Mouse (Mus musculus): ENCODE data around the gene Osm. TPM values are rescaled to one million over a fixed set of nuclear protein-coding genes. Genes with fewer than 3 reads are reported as not detected.

Gene Osm
- 75.5 to 155 TPM (median 106 TPM) in 3 replicates for total RNA-seq (2017)

DNA sequence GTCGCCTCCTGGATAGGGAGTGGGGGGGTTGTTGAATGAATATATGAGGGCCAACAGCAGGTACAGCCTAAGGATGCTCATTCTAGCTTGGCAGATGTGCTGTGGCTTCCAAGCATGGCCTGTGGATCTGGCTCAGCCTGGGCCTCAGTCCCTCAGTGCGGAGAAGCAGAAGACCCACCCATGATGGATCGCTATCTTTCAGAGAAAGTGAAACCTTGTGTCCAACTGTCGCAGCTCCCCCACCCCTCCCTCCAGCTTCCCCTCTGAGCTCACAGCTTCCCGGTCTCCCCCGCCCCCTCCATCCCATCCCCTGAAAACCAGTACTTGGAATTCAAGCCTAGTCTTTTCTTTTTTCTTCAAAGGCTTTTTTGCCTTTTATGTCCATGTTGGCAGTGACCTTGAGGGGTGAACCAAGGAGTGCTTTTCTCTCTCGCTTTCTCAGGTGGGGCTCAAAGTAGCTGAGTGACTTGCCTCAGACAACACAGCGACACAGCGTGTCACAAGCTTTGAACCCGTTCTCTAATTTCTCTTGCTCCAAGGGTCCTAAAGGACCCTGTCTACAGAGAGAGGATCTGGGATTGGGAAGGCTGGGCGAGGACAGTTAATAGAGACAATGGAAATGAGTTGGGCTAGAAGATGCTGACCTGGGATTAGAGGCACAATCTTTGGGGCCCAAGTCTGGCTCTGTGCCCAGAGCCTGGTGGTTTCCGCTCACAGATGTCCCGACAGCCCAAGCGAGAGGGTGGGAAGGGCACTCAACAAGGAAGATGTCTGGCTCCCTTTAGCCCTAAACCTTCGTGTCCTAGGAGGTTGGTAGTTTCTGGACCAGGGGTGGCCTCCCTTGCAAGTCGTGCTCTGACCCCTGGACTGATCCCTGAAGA is at the start of gene Osm:
Gene Osm (plus strand): TSS at position 756 of the 881 bp plus-strand sequence.
- peak; percentile 34 for ATAC-seq (replicated peaks; ENCODE audit: insufficient number of reproducible peaks, low FRiP score, low TSS enrichment, poor library complexity, severe bottlenecking)

DNA sequence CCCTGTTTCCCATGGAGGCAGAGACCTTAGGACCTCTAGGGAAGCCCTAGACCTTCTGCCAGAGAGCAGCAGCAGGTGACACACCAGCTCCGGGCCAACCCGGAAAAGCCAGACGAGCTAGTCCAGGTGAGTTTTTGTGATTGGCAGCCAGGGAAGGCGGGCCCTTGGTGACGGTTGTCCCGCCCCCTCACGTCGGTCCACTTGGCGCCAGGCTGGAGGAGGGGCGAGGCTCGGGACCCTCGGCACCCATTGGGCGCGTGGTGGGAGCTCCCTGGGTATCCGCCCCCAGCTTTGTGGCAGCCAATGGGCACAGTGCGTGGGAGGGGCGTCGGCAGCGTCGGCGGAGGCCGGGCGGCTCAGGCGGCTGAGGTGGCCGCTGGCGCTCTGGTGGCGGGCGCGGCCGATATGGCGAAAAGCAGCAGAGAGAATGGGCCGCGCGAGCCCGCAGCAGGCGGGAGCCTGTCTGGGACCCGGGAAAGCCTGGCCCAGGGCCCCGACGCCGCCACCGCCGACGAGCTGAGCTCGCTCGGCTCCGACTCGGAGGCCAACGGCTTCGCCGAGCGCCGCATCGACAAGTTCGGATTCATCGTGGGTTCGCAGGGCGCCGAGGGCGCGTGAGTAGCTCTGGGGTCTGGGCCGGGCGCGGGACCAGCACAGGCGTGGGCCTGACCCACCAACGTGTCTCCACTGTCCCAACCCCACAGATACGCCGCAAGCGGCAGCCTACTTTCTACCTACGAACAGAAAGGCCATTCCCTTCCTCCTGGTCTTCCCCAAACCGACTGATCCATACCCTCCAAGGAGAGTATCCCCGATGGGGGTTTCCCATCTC is 49.5 kb upstream of the Osm start, which contains the start of gene Tbc1d10a:
Gene Tbc1d10a (plus strand): TSS at position 304 of the 832 bp plus-strand sequence.
- peak; percentile 99 for ATAC-seq (replicated peaks; ENCODE audit: insufficient number of reproducible peaks, low FRiP score, low TSS enrichment, poor library complexity, severe bottlenecking)

DNA sequence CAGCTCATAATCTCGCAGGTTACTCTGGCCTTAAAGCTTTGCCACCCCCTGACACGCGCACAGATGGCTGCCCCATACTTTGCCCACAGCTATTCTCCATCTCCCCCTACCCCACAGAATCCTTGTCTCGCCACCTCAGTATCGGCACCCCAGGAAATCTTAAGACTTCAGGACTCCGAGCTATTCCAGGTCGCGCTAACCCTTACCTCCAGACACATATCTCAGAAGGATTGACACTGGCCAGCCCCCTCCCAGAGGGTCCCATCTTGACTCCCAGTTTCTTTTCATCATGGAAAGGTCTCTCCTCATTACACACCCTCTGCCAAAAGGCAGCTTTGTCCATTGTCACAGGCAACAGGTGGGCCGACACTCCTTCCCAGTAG is 48.9 kb upstream of the Osm start:
- ATAC-seq (replicated peaks; ENCODE audit: insufficient number of reproducible peaks, low FRiP score, low TSS enrichment, poor library complexity, severe bottlenecking), result no peak

DNA sequence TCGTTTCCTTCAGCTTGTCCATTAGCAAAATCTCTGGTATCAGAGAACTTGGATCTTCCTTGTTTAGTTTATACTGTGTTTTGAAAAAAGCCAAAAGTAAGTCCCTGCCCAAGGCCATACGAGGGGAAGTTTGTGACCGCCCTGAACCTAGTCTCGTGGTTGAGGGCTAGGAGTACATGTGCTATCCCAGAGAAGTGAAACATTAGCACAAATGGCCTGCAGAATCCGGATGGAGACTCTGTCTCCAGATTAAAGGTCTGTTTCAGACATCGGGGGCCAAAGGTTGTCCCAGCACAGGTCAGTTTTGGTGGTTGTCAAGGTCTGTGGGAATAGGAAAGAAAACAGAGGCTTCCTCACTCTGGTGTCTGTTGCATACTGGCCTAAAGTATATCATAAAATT is 47.0 kb upstream of the Osm start:
- ATAC-seq (replicated peaks; ENCODE audit: insufficient number of reproducible peaks, low FRiP score, low TSS enrichment, poor library complexity, severe bottlenecking), result no peak

DNA sequence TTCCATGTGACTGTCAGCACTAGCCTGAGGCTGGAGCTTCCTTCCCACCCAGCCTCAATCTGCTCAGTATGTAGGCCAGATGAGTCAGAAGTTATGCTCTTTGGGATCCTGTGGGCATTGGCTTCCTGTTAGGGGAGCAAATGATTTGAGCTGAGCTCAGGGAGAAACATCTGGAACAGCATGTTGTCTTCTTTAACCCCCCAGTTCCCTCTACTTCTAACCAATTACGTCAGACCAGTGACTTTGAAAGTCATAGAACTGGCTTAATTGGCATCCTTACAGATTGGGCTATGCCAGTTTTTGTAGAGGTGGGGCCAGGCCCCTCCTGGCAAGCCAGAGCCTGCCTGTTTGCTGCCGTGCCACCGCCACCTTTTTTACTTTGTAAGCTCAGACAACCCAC is 45.5 kb upstream of the Osm start:
- ATAC-seq (replicated peaks; ENCODE audit: insufficient number of reproducible peaks, low FRiP score, low TSS enrichment, poor library complexity, severe bottlenecking), result no peak

DNA sequence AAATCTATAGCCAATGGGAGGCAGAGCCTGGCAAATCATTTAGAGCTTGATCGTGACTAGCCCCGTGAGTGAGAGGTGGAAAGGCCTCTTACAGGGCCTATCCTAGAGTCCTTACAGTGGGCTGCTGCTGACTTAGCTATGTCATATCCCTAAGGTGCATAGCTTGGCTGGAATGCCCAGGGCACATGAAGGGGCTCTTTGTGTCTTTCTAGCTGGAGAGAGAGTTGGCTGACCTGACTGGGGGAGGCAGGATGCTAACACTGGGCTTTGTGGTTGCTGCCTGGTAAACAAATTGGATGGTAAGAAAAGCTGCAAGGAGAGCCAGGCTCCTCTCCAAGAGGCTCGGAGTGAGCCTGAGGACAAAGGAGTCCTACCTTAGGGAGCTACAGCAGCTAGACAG is 43.5 kb upstream of the Osm start:
- no peak for ATAC-seq (replicated peaks; ENCODE audit: insufficient number of reproducible peaks, low FRiP score, low TSS enrichment, poor library complexity, severe bottlenecking)

DNA sequence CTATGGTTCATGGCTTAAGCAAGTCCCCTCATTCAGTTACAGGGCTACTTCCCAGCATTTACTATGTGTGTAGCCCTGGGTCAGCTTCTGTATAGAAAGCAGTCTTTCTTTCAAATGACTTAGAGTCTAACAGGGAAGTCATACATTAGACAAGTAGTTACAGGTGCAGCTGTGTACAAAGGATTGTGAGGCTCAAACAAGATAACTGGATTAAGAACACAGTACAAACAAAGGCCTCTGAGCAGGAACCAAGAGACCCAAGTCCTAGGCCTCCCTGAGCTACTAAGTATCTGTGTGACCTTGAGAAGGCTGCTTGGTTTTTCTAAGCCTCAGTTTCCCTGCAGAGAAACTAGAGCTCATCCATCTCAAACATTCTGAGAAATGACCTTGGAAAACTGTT is 42.8 kb upstream of the Osm start:
- ATAC-seq (replicated peaks; ENCODE audit: insufficient number of reproducible peaks, low FRiP score, low TSS enrichment, poor library complexity, severe bottlenecking), result no peak

DNA sequence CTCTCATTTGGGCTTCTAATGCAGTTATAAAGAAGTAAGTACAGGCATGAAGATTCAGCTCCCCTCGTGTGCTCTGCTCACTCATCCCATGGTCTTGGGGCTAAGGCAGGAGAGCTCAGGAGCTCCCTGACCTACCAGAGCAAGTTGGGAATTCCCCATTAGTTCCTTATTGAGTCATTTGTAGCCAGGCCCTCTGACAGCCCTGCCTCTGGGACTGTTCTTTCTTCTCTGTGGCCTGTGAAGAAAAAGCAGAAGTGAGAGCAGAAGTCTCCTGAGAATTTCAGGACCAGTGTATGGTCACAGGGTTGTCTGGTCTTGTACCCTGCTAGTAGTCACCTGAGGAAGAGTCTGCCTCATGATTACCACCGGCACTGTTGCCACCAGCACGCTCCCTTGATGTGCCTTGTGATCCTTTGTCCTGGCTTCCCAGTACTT is 40.6 kb upstream of the Osm start:
- ATAC-seq (replicated peaks; ENCODE audit: insufficient number of reproducible peaks, low FRiP score, low TSS enrichment, poor library complexity, severe bottlenecking), result peak; percentile 87

DNA sequence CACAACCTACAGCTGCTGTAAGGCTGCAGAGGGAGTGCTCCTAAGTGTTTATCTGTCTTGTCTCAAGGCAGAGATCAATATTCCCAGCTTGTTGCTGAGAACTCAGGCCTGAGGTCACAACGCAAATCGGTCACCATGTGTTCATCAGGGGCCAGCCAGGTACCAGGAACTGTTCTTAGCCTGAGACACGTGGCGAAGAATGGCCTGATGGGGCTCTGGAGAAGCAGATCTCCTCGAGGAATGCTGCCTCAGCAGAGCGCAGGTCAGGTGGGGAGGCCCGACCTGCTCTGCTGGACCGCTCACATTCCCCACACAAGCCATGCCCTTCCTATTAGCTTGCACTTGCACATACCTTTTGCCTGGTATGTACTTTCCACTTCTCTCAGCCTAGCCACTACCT is 39.6 kb upstream of the Osm start:
- no peak for ATAC-seq (replicated peaks; ENCODE audit: insufficient number of reproducible peaks, low FRiP score, low TSS enrichment, poor library complexity, severe bottlenecking)

DNA sequence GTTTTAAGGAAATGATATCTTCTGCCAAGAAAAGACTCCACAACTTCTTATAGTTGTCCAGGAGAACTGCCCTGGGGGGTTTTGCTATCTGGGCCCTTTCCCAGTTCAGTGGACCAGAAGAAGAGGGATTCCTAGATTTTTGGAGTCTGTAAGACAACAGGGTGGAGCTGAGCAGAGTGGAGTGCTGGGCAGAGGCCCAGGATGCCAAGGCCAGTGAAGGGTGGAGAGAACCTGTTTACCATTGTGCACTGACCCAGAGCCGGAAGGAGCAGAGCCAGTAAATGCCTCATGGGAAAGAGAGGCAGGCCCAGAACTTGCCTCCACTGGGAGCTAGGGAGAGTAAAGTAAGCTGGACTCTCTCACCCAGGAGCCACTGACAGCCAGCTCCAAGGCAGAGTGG is 38.5 kb upstream of the Osm start:
- ATAC-seq (replicated peaks; ENCODE audit: insufficient number of reproducible peaks, low FRiP score, low TSS enrichment, poor library complexity, severe bottlenecking), result no peak

DNA sequence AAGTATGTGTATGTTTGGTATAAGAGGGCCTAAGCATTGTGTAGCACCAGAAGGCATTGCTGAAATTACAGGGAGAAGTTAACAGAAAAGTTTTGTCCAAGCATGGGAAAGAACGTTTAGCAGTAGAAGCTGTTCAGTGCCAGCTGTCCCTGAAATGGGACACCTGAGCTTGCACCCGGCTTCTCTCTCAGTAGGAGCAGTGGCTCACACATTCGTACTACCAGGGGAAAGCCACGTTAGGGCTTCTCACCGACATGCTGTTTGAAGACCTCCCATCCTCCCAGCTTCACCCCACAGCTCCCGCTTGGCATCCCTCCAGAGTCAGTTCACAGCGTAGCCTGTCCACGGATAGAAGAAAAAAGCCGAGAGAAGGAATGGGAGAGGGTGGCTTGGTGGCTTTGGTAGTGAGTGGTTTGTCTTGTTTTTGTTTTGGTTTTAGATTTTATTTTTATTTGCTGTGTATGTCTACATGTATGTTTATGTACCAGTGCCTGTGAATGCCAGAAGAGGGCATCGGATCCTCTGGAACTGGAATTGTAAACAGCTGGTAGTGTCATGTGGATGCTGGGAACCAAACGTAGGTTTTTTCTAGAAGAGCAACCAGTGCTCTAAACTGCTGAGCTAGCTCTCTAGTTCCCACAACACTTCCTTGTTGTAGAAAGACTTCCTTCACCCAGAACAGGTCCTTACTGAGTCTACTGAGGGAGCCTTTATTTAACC is 34.1 kb upstream of the Osm start:
- ATAC-seq (replicated peaks; ENCODE audit: insufficient number of reproducible peaks, low FRiP score, low TSS enrichment, poor library complexity, severe bottlenecking), result no peak

DNA sequence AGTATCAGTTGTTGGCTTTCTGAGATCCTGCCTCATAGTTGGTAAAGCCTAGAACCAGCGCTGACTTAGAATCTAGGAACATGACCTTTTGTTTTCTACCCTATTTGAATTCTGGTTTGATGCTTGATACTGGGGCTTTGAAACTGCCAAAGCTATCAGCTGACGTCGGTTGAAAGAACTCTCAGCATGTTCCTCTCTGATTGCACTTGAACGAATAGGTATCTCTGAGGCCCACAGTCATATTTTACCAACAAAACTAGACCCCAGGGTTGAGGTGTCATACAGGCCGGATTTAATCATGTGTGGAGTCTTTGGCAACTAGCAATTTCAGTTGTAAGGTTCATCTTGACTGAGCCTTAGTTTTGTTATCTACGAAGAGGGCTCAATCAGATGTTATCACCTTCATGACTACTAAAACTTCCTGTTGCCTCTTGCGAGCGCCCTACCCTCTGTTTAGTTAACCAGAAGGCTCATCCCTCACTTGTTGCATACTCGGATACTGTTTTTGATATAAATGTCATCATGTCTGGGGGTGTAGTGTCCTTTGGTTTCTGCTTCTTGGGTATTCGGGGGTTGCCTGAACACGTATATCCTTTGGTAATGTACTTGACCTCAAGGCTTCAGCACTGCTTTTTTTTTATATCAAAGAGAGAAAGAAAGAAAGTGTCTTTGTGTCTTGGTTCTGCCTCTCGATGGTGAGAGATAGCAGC is 33.1 kb upstream of the Osm start:
- ATAC-seq (replicated peaks; ENCODE audit: insufficient number of reproducible peaks, low FRiP score, low TSS enrichment, poor library complexity, severe bottlenecking), result no peak

DNA sequence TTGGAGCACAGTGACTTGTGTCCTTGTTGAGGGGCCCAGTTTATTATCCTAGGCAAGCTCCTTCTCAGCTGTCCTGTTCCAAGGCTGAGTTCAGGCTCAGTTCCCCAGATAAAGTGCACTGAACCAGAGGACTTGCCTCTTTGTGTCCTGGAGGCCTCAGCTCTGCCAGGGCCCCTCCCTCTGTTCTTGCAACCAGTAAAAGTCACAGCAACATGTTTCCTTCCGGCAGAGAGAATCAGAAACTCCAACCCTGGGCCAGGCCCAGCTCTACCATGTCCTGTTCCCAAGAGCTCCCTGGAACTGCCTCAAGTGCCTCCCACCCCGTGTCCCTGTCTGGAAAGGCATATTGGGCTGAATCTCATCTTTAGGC is 32.5 kb upstream of the Osm start:
- no peak for ATAC-seq (replicated peaks; ENCODE audit: insufficient number of reproducible peaks, low FRiP score, low TSS enrichment, poor library complexity, severe bottlenecking)

DNA sequence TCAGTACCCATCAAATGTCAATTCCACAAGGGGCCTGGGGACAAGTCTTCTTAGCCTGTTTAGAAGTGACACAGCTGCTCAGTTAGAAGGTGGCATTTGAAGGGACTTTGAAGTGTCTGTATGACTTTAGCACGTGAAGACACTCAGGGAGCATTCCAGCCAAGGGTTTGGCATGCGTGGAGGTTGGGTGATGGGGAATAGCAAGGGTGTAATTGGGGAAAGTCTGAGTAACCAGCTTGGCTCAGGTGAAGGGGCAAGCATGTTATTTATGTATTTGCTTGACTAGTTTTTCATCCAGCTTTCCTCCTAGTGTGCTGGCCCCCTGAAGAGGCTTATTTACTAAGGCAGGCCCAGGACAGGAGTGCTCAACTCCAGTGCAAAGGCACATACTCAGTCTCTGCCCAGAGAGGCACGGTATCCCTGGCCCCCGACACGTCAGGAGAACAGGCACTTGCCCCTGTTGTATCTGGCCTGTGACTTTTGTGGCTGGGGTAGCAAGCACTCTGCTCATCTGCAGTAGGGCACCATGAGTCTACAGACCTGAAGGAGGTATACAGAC is 31.0 kb upstream of the Osm start:
- ATAC-seq (replicated peaks; ENCODE audit: insufficient number of reproducible peaks, low FRiP score, low TSS enrichment, poor library complexity, severe bottlenecking), result no peak

DNA sequence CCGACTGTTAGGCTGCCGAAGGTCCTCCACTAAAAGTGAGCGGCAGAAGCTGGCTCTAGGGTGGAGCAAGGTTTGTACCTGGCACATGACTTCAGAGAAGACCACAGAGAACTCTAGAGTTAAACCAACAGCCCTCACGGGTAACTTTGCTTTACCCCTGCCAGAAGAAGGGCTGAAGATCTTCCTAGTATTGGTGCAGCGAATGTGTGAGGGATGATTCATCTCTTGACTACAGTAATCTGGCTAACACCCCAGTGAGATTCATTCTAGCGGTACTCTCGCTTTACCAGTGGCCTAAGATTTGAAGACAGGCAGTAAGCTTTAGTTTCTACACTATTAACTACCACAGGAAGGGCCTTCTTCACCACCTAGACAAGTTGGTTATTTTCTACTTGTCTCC is 30.3 kb upstream of the Osm start:
- no peak for ATAC-seq (replicated peaks; ENCODE audit: insufficient number of reproducible peaks, low FRiP score, low TSS enrichment, poor library complexity, severe bottlenecking)

DNA sequence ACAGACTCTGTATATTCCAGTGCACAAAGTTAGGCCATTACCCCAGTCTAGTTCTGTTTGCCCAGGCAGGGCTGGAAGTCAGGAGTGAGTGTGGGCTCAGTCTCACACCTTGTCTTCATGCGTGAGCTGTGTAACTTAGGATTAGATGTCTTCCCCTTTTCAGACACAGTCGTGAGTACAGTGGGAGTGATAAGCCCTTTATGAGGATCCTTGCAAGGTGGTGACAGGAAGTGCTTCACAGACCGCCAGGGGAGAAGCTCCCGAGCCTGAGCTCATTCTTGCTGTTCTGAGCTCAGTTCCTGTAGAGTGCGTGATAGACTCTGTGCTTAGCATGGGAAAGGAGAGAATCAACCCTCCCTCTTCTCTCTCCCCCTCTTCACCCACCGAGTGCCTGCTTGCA is 29.7 kb upstream of the Osm start:
- ATAC-seq (replicated peaks; ENCODE audit: insufficient number of reproducible peaks, low FRiP score, low TSS enrichment, poor library complexity, severe bottlenecking), result no peak

DNA sequence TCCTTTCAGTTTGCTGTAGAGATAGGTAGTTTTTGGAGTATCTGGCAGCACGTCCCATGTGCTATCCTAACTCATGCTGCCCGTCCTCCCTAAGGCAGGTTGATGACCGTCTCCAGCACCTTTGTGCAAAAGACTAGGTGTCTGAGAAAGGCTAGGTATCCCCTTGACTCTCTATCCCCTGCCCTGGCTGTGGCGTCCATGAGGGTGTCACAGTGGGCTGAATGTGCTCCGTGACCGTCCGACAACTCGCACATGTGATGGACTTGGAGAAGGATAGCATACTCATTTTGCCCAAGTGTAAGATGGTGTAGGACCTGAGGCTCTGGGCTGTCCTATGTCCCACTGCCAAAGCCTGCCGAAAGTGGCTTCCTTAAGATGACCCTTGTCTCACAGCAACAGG is 28.6 kb upstream of the Osm start:
- no peak for ATAC-seq (replicated peaks; ENCODE audit: insufficient number of reproducible peaks, low FRiP score, low TSS enrichment, poor library complexity, severe bottlenecking)

DNA sequence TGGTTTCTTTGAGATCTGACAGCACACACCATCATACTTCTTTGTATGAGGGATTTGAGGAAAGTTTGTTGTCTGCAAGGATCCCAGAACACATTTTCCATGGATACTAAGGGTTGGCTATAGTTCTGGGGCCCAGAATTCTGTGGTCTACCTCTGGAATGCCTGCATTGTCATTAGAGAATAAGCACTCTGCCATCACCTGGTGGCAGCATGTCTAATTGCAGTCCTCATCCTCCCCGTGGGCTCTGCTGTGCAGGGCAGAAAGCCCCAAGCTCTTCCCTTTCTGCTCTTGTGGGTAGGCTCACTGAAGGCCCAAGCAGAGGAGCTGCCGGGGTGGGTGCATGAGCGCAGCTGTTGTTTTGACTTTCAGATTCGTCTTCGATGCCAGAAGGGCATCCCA is 26.7 kb upstream of the Osm start:
- no peak for ATAC-seq (replicated peaks; ENCODE audit: insufficient number of reproducible peaks, low FRiP score, low TSS enrichment, poor library complexity, severe bottlenecking)
